Mouse (Mus musculus) forebrain, embryonic 12.5 days (tissue): ENCODE results near the gene Gm15097. TPM values are rescaled to one million over a fixed set of nuclear protein-coding genes. Genes with fewer than 3 reads are reported as not detected.
"Not testable (repeated sequence)": the region's sequence is repeated elsewhere in the genome, so short reads cannot be mapped to it uniquely, and the experiment has no call there.

ENCODE experiments used
- ATAC-seq: fragments of 200-750 bp; cut with Nextera tagmentation; 2 replicates; pipeline ENCODE4 v1.8.0; 2017; ENCODE audit warnings: moderate TSS enrichment; ENCODE audit not compliant: low FRiP score
- H3K27ac ChIP-seq: fragments of 300-500 bp; sonication (generic); 2 replicates; pipeline ENCODE4 v1.5.1; 2016; ENCODE audit warnings: mild to moderate bottlenecking
- H3K27me3 ChIP-seq: fragments of 300-500 bp; sonication (generic); 2 replicates; pipeline ENCODE4 v1.6.1; 2016; ENCODE audit warnings: mild to moderate bottlenecking
- H3K36me3 ChIP-seq: fragments of 300-500 bp; sonication (generic); replicated peaks from 2 replicates; pipeline ENCODE4 v1.6.1; 2016; ENCODE audit warnings: mild to moderate bottlenecking
- H3K4me1 ChIP-seq: fragments of 300-500 bp; sonication (generic); 2 replicates; pipeline ENCODE4 v1.6.1; 2016
- H3K4me2 ChIP-seq: fragments of 300-500 bp; sonication (generic); 2 replicates; pipeline ENCODE4 v1.6.1; 2016; ENCODE audit warnings: mild to moderate bottlenecking, moderate library complexity
- H3K4me3 ChIP-seq: fragments of 300-500 bp; sonication (generic); replicated peaks from 2 replicates; pipeline ENCODE4 v1.5.1; 2016; ENCODE audit warnings: mild to moderate bottlenecking
- H3K9ac ChIP-seq: fragments of 300-500 bp; sonication (generic); 2 replicates; pipeline ENCODE4 v1.6.1; 2016; ENCODE audit warnings: mild to moderate bottlenecking
- H3K9me3 ChIP-seq: fragments of 300-500 bp; sonication (generic); 2 replicates; pipeline ENCODE4 v1.6.1; 2016
- WGBS: fragments of 180-500 bp; shearing (Covaris S2); methylation state at CpG from one replicate; pipeline ENCODE4 v1.1.7; 2016; 5-methylcytosine and 5-hydroxymethylcytosine counted together
- polyA plus RNA-seq: library from polyadenylated mRNA; unstranded; fragments of >200 nt; fragmentation: Nextera tagmentation; extraction: Ambion mirVana; gene quantifications from 2 replicates; pipeline ENCODE4 v1.2.1, GENCODE M21; 2016

Gm15097 gene
- polyA plus RNA-seq, result not detected in 2 replicates

DNA sequence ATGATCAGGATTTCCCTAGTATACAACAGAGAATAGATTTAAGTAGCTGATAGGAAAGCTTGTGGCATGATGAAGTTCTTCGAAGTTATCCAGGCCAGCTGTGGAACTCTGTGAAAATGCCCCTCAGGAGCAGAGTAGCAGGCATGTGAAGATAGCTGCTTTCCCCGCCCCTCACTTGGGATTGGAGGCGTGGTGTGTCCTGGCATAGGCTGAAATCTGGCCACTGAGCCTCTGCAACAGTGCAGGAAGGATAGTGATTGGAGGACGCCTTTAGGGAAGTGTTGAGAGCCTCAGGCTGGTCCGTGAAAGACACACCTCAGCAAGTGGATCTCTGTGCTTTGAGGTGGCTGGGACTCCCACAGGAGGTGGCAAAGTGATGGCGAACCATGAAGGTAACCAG is at the start of gene Gm15097:
Gene Gm15097, plus strand, starts transcription at position 301 of the 400 bp plus-strand sequence.
- ATAC-seq, H3K27me3 ChIP-seq, H3K4me1 ChIP-seq, H3K9me3 ChIP-seq, H3K36me3 ChIP-seq, H3K4me3 ChIP-seq, H3K9ac ChIP-seq, H3K27ac ChIP-seq, H3K4me2 ChIP-seq: not testable (repeated sequence)
- WGBS, result no CpG with 5 or more reads among the region's 6 CpGs

DNA sequence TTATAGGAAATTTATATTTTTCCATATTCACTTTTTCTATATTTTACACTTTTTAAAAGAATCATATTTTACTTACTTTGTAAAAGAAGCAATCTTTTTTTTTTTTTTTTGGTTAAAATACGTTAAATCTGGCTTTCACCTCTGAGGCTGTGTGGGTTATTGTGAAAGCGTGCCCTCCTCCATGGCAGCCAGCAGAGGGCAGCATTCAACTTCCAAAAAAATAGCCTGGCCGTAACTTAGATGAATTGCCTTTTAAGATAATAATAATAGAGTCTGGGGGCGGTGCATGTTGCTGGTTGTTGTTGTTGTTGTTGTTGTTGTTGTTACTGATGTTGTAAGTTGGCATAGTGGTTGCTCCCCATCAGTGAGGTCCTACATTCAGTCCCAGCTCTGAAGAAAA is 21.4 kb upstream of the Gm15097 start:
- not testable (repeated sequence) for H3K27me3 ChIP-seq, H3K9me3 ChIP-seq, H3K4me3 ChIP-seq, H3K36me3 ChIP-seq, H3K9ac ChIP-seq, ATAC-seq, H3K4me1 ChIP-seq, H3K4me2 ChIP-seq, H3K27ac ChIP-seq
- 52% methylated on average over 4 of the region's 4 CpGs for WGBS

DNA sequence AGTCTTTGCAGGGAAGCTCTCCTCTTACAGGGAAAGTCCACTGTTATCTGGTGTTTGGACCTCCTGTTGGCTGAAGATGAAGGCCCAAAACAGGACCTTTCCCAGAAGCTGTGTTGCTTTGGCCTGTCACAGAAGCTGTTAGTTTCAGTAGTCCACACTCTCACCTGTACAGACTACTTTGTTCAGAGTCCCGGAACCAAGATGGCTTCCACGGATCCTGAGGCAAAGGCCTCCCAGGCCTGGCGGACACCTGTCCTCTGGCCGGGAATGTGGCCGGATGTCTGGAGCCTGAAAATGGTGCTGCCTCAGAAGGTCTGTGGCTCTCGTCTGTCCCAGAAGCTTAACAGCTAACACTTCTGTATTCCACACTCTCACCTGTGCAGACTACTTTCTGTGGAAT is 26.9 kb downstream of the Gm15097 start:
- H3K4me1 ChIP-seq, H3K9me3 ChIP-seq, H3K4me2 ChIP-seq, H3K4me3 ChIP-seq, H3K9ac ChIP-seq, H3K27ac ChIP-seq, H3K27me3 ChIP-seq, H3K36me3 ChIP-seq, ATAC-seq: not testable (repeated sequence)
- 98% methylated on average over 6 of the region's 6 CpGs for WGBS

Other genes with a start within 250 kb of the Gm15097 start
- not detected in 2 replicates for gene Gm10439, start 189.9 kb upstream of the Gm15097 start, polyA plus RNA-seq
- gene Gm15091, start 157.2 kb downstream of the Gm15097 start, polyA plus RNA-seq, result not detected in 2 replicates